Mouse (Mus musculus) liver, postnatal 0 days (tissue): ENCODE measurements around the gene Spag7. TPM values are rescaled to one million over a fixed set of nuclear protein-coding genes. Genes with fewer than 3 reads are reported as not detected.

Source experiments
- ATAC-seq: fragments of 200-750 bp; cut with Nextera tagmentation; 2 replicates; pipeline ENCODE4 v1.8.0; 2017; ENCODE audit warnings: mild to moderate bottlenecking, moderate library complexity
- DNase-seq: peaks from one replicate; pipeline ENCODE4 v3.0.0-alpha.2; 2016
- H3K27ac ChIP-seq: fragments of 300-500 bp; sonication (generic); 2 replicates; pipeline ENCODE4 v1.5.1; 2014; ENCODE audit warnings: antibody characterized with exemption, moderate library complexity, mild to moderate bottlenecking, low read depth
- H3K27me3 ChIP-seq: fragments of 300-500 bp; sonication (generic); 2 replicates; pipeline ENCODE4 v1.6.1; 2014; ENCODE audit warnings: low read length, control low read depth, mixed read lengths; ENCODE audit not compliant: insufficient read depth
- H3K36me3 ChIP-seq: fragments of 300-500 bp; sonication (generic); replicated peaks from 2 replicates; pipeline ENCODE4 v1.6.1; 2014; ENCODE audit warnings: mild to moderate bottlenecking, control low read depth, low read length, moderate library complexity, mixed read lengths; ENCODE audit not compliant: insufficient read depth
- H3K4me1 ChIP-seq: fragments of 300-500 bp; sonication (generic); 2 replicates; pipeline ENCODE4 v1.6.1; 2014; ENCODE audit warnings: antibody characterized with exemption, mild to moderate bottlenecking, control low read depth; ENCODE audit not compliant: insufficient read depth
- H3K4me2 ChIP-seq: fragments of 300-500 bp; sonication (generic); 2 replicates; pipeline ENCODE4 v1.6.1; 2014; ENCODE audit warnings: low read depth, mild to moderate bottlenecking, low read length, moderate library complexity, mixed read lengths
- H3K4me3 ChIP-seq: fragments of 300-500 bp; sonication (generic); 2 replicates; pipeline ENCODE4 v1.5.1; 2014; ENCODE audit warnings: low read depth, low read length
- H3K9ac ChIP-seq: fragments of 300-500 bp; sonication (generic); replicated peaks from 2 replicates; pipeline ENCODE4 v1.6.1; 2014; ENCODE audit warnings: mild to moderate bottlenecking, moderate library complexity
- H3K9me3 ChIP-seq: fragments of 300-500 bp; sonication (generic); 2 replicates; pipeline ENCODE4 v1.6.1; 2016; ENCODE audit warnings: mild to moderate bottlenecking, control low read depth, low read length, mixed read lengths
- CTCF ChIP-seq: sonication (generic); IDR thresholded peaks from 2 replicates; pipeline ENCODE4 v1.5.1; 2016; ENCODE audit warnings: antibody characterized with exemption, low read depth
- EP300 ChIP-seq: IDR thresholded peaks from 2 replicates; pipeline ENCODE4 v1.6.1; 2016; ENCODE audit warnings: antibody characterized with exemption, low read depth, mild to moderate bottlenecking
- WGBS: fragments of 180-500 bp; shearing (Covaris S2); extraction: QIAGEN DNeasy Blood & Tissue Kit; methylation state at CpG from one replicate; pipeline ENCODE4 v1.1.7; 2014; ENCODE audit not compliant: insufficient replicate concordance; 5-methylcytosine and 5-hydroxymethylcytosine counted together
- polyA plus RNA-seq: library from polyadenylated mRNA; unstranded; fragments of >200 nt; fragmentation: Nextera tagmentation; extraction: Ambion mirVana; gene quantifications from 2 replicates; pipeline ENCODE4 v1.2.1, GENCODE M21; 2015

The Spag7 gene
- 36.6 and 42.1 TPM in 2 replicates for polyA plus RNA-seq

GRCm38 (mm10) chr11:70668771-70669505 lies at the start of gene Spag7:
Gene Spag7 (minus strand): TSS chr11:70669416.
- H3K4me1 ChIP-seq, result peaks cover 24% of the 10 kb centered on the region
- 1% methylated on average over 44 of the region's 44 CpGs for WGBS
- H3K9ac ChIP-seq, result peak within 1 kb of the TSS; percentile 73
- peaks cover 27% of the 10 kb centered on the region for H3K36me3 ChIP-seq
- ATAC-seq (peak; percentile 92), DNase-seq (peak; percentile 93)
- H3K27ac ChIP-seq, result peak within 1 kb of the TSS; percentile 96
- no peaks in the 10 kb centered on the region for H3K9me3 ChIP-seq
- TF ChIP-seq CTCF (no peak), EP300 (peak; percentile 39; the same call in 1 of the 2 replicates)
- H3K4me2 ChIP-seq, result peak within 1 kb of the TSS; percentile 98
- peak within 1 kb of the TSS; percentile 69 for H3K4me3 ChIP-seq
- no peaks in the 10 kb centered on the region for H3K27me3 ChIP-seq

GRCm38 (mm10) chr11:70718481-70718880 lies 49.3 kb upstream of the Spag7 start:
- 58% methylated on average over 5 of the region's 5 CpGs for WGBS
- no peaks in the 10 kb centered on the region for H3K27me3 ChIP-seq
- no peak overlapping the region for H3K9ac ChIP-seq
- H3K4me1 ChIP-seq, result no peaks in the 10 kb centered on the region
- H3K4me3 ChIP-seq, result no peak overlapping the region
- no peaks in the 10 kb centered on the region for H3K9me3 ChIP-seq
- peaks cover 21% of the 10 kb centered on the region for H3K36me3 ChIP-seq
- ATAC-seq, result no peak
- no peak overlapping the region for H3K27ac ChIP-seq
- H3K4me2 ChIP-seq, result no peak overlapping the region
- TF ChIP-seq CTCF, result no peak
- TF ChIP-seq EP300, result no peak
- DNase-seq, result no peak

GRCm38 (mm10) chr11:70715832-70716231 lies 46.6 kb upstream of the Spag7 start:
- ATAC-seq (no peak), DNase-seq (no peak)
- no peaks in the 10 kb centered on the region for H3K9me3 ChIP-seq
- H3K4me3 ChIP-seq, result no peak overlapping the region
- TF ChIP-seq CTCF (no peak), EP300 (no peak)
- H3K9ac ChIP-seq, result no peak overlapping the region
- H3K4me2 ChIP-seq, result no peak overlapping the region
- H3K27me3 ChIP-seq, result no peaks in the 10 kb centered on the region
- H3K36me3 ChIP-seq, result peaks cover 28% of the 10 kb centered on the region
- H3K4me1 ChIP-seq, result no peaks in the 10 kb centered on the region
- no peak overlapping the region for H3K27ac ChIP-seq
- WGBS, result 73% methylated on average over 6 of the region's 6 CpGs

- 68% methylated on average over 6 of the region's 6 CpGs for WGBS
- ATAC-seq, result no peak
Observed at GRCm38 (mm10) chr11:70713222-70713621, 44.0 kb upstream of the Spag7 start.

GRCm38 (mm10) chr11:70711026-70711425 lies 41.8 kb upstream of the Spag7 start:
- Histone ChIP-seq H3K27me3 (no peaks in the 10 kb centered on the region), H3K4me1 (no peaks in the 10 kb centered on the region), H3K27ac (no peak overlapping the region), H3K36me3 (peaks cover 42% of the 10 kb centered on the region), H3K9me3 (no peaks in the 10 kb centered on the region), H3K4me2 (no peak overlapping the region), H3K9ac (no peak overlapping the region), H3K4me3 (no peak overlapping the region)
- WGBS, result 88% methylated on average over 10 of the region's 10 CpGs
- no peak for ATAC-seq
- TF ChIP-seq CTCF (no peak), EP300 (no peak)
- no peak for DNase-seq

More at GRCm38 (mm10) chr11:70713222-70713621, 44.0 kb upstream of the Spag7 start:
- Histone ChIP-seq H3K4me1 (no peaks in the 10 kb centered on the region), H3K27me3 (no peaks in the 10 kb centered on the region), H3K27ac (no peak overlapping the region), H3K4me3 (no peak overlapping the region), H3K4me2 (no peak overlapping the region), H3K9me3 (no peaks in the 10 kb centered on the region), H3K36me3 (peaks cover 25% of the 10 kb centered on the region), H3K9ac (no peak overlapping the region)
- TF ChIP-seq CTCF (no peak), EP300 (no peak)
- DNase-seq, result no peak

- no peak for TF ChIP-seq CTCF
- no peak for TF ChIP-seq EP300
- DNase-seq (no peak), ATAC-seq (peak; percentile 69)
- Histone ChIP-seq H3K4me3 (no peak overlapping the region), H3K9ac (no peak overlapping the region), H3K4me2 (no peak overlapping the region), H3K4me1 (peaks cover 11% of the 10 kb centered on the region), H3K9me3 (no peaks in the 10 kb centered on the region), H3K27ac (no peak overlapping the region), H3K27me3 (no peaks in the 10 kb centered on the region), H3K36me3 (peaks cover 55% of the 10 kb centered on the region)
- 58% methylated on average over 3 of the region's 3 CpGs for WGBS
Observed at GRCm38 (mm10) chr11:70706127-70706526, 36.9 kb upstream of the Spag7 start.
